Mouse (Mus musculus) natural killer cell, adult 2 months (primary cell): ENCODE data around the gene Hrasls5.

Experiments
- DNase-seq, 2 experiments: peaks; one replicate each; pipeline ENCODE4 v3.0.0; 2022; ENCODE audit warnings: low spot score in 2 of 2

The Hrasls5 gene

DNA sequence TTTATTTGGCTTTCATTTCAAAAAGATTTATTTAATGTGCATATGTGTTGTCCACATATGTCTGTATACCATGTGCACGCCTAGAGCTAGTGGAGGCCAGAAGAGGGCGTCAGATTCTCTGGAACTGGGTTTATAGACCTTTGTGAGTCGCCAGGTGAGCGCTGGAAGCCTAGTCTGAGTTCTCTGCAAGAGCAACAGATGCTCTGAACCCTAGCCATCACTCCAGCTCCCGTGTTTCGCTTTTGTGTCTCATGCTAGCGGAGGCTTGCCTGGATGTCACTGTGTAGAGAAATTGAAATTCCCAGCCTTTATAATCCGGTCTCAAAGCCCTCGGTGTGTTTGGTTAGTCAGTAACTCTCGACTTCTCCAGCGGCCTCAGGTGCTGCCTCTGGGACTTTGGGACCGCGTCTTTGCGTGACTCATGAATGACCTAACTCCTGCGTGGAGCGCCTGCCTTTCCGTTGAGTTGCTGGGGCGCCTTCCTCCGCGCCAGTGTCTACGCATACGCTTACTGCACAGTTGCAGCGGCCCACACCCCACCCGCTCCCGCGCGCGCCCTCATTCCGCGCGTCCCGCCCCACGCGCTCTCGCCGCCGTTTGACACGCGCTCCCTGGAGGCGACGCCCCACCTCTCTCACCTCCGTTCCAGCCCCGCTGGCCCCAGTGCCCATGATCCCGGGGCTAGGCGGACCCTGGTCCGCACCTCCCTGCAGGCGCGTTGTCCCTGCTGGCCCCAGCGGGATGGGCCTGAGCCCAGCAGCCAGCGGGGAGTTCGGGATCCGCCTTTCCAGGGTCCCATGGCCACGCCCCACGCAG is at the start of gene Hrasls5:
TSS of gene Hrasls5 (plus strand) at position 600 of the 816 bp plus-strand sequence.
- no peak for DNase-seq

DNA sequence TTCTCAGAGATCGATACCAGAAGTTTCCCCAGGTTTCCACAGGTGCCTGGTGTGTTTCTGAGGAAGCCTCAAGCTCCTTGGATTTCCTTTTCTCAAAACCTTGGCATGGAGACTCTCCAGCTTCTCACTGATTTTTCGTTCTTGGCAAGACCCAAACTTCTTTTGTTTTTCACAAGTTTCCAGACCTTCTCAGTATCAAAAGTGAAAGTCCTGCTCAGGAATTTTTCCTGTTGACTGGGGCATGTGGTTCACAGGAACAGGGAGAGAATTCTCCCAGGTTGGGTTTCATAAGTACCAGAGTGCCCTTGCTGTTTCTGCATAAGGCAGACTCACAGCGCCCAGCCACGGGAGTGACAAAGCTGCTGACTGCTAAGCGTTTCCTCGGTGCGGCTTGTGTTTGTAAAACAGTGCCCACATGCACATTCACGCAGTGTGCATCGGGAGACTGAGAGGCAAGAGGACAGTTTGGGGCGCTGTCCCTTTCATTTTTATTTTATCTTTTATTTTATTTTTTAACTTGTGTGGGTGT is 49.7 kb upstream of the Hrasls5 start:
- no peak for DNase-seq

DNA sequence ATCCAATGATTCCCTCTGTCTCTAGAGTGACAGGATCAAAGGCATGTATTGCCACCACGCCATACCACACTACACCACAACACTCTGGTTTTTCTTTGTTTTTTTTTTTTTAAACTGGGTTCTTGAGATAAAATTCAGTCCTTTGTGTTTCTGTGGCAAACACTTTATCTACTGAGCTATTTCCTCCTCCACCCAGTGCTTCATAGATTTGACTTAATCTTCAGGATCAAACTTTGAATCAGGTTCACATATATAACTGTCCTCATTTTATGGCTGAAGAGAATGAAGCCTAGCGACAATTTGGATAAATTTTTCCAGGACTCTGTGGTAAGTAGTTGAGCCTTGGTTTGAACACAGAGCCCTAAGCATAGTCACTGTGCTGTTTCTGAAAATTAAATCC is 48.7 kb upstream of the Hrasls5 start:
- DNase-seq: no peak

DNA sequence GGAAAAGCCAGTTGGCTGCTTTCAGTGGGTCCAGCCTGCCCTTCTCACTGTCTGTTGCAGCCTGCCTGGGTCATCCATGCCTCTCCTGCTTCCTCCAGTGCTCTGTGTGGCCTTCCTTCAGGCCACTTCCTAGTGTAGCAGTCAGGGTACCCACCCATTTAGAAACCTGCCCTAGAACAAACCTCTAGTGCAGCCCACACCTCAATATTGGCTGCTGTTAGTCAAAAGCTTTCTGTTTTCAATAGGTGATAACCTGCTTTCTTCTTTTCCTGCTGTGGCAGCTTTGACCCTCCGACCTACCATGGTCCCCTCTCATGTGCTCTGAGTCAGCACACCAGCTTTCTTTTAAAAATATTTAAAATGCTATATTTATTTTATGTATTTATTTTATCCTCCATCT is 47.9 kb upstream of the Hrasls5 start:
- no peak for DNase-seq

DNA sequence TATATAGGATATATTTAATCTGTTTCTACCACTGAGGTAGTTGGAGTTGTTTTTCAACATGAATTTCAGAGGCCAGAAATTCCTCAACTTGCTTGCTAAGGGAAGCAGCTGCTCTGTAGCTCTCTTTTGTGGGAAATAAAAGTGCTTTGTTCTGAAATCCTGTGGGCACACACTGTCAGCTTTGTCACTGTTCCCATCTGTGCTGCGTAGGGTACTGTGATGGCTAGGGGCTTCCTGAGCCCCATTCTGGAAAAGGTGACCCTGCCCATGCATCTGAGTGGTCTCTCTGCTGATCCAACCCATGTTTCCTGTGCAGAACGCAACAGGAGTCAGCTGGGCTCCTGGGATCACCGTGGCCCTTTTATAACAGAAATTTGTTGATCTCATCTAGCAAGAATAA is 45.5 kb upstream of the Hrasls5 start:
- DNase-seq: no peak

DNA sequence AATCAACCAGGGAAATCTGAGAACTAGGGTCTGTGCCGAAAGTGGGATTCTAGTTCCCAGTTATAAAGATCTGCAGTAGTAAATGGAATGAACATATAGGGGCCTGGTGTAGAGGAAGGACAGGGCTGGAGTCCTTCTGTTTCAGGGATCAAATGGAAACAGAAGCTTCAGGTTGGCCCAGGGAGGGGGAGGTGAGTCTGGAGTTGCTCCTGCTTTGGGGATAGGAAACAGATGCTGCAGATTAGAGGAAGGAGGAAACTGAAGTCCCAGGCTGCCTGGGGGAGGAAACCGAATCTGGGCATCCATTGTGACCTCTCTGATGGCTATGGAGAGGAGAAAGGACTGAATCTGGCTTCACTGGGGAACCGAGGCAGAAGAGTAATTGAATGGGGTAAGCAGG is 44.0 kb upstream of the Hrasls5 start:
- no peak for DNase-seq

DNA sequence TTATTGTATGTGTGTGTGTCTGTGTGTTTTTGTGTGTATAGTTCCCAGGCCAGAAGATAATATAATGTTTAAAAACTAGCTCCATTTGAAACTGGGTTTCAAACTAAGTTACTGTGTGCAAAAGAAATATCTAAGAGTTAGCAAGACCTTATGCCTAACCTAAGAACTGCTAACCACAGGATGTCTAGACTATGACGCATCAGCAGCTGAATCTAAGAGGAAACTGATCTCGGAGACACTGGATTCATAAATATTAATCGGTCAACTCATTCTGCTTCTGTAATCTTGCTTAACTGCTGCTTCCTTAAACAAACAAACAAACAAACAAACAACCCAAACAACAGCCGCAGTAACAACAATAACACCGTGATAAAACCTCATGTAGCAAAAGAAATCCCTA is 42.7 kb upstream of the Hrasls5 start:
- peak; percentile 24 to 47 for DNase-seq

DNA sequence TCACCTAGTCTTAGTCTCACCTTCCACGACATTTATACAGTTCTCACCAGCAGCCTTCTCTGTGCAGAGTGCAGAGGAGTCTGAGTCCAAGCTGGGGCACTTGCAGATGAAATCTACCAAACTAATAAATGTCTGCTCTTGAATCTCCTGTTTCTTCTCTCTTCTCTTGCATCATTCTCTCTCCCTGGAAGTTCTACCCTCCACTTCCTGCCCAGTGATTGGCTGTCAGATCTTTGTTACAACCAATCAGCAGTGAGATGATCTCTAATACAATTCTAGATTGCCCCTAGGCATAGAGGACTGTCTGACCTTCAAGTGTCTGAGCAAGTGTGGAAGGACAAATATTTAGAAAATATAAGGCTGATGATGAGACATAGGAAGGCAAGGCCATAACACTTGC is 36.2 kb upstream of the Hrasls5 start:
- no peak for DNase-seq

DNA sequence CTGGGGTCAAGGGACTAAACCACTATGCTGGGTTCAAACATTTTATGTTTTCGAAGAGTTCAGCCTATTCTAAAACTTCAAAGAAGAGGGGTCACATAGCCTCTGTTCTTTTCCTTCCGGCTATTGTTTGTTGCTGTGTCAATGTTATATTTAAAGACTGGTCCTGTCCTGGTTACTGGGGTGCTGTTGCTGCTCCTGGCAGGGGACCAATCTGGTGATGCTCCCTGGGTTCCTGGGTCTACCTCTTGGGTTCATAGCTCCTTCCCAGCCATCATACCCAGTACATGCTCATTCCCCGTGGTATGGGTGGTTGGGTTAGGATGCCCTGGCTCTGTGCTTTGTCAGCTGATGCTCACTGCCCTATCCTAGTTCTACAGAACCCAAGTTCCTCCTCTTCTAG is 34.6 kb upstream of the Hrasls5 start:
- DNase-seq: no peak

DNA sequence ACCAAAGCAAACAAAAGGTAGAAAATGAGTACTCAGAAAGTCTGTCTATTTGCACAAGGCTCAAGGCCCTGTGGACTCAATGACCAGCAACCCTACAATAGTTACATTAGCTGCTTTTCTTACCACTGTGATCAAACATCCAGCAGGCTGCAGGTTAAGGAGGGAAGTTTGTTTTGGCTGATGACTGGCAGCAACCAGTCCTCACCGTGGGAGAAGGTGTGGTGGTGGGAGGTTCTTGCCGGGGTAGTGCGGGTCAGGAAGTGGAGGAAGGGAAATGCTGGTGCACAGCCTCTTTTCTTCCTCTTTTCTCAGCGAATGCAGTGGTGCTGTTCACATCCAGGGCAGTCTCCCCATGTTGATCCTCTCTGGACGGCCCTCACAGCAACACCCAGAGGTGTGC is 31.3 kb upstream of the Hrasls5 start:
- no peak for DNase-seq

DNA sequence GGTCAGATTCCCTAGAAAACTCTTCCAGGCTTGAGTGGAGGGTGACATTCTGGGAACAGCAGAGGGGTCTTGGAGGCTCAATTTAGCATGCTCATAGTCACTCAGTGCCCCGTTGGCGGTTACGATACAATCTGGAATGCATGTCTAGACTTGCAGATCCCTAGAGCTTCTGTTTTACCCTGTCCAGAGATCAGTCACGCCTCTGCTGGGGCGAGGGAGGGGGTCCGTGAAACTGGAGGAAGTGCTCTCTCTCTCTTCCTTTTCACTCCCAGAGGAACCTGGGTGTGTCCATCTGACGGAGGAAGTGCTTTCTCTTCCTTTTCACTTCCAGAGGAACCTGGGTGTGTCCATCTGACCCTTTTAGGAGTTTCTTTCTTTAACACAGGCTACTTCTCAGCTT is 29.2 kb upstream of the Hrasls5 start:
- no peak for DNase-seq

DNA sequence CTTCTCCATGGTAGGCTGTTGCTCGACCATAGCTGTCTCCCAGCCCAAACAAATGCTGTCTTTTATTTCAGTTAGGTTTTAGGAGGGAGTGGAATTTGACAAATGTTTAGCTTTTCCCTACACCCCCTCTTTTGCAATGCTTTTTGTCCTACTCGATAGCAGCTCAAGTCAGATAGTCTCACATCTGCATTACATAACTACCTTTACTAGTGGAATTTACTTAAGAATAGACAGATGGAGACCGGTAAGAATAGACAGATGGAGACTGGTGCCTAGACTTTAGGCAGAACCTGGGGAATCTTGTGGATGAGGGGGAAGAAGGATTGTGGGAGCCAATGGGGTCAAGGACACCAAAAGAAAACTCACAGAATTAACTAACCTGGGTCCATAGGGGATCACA is 28.7 kb upstream of the Hrasls5 start:
- no peak for DNase-seq

DNA sequence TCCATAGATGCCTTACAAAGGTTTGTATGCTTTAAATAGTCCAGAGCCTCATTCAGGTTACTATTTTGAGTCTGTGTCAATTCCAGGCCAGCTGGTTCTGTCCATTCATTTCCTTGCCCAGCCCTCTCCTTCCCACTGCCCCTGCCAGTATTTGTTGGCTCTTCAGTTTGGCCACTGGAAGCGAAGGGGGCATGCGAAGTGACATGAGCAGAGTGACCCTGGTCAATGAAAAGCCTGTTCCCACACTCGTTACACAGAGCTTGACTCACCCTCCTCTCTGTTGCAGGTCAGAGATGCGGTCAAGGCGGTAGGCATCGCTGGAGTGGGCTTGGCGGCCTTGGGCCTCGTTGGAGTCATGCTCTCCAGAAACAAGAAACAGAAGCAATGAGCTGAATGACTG is 27.1 kb upstream of the Hrasls5 start:
- DNase-seq: no peak

DNA sequence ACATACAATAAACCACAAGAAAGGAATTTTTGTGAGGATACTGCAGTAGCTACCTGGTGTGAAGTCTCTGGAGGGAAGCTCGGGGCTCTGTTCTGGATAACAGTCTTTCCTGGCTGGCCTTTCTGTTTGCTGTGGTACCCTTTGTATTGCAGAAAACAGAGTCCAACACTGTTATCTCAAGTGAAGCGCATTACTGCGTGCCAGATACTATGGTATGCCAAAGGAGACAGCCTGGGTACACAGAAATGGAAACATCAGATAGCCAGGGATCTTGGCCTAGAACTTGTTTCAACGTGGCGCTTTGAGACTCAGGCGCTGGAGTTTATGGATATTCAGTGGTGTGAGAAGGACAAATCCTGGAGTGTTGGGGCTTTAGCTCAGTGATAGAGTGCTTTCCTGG is 26.6 kb upstream of the Hrasls5 start:
- no peak for DNase-seq

DNA sequence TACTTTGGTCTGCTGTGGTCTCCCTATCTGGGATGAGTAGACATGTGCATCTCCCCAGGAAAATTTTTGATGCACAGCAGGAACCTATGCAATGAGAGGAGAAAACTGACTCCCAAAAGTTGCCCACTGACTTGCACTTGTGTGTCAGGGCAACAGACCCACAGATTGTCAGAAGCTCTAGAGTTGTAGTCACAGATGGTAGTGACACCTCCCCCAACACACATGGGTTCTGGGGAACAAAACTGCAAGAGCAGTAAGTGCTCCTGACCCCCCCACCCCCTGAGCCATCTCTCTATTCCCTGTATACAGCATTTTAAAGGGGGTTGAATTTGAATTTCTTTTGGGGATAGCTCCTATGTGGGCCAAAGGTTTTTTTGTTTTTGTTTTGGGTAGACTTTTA is 21.5 kb upstream of the Hrasls5 start:
- no peak for DNase-seq

DNA sequence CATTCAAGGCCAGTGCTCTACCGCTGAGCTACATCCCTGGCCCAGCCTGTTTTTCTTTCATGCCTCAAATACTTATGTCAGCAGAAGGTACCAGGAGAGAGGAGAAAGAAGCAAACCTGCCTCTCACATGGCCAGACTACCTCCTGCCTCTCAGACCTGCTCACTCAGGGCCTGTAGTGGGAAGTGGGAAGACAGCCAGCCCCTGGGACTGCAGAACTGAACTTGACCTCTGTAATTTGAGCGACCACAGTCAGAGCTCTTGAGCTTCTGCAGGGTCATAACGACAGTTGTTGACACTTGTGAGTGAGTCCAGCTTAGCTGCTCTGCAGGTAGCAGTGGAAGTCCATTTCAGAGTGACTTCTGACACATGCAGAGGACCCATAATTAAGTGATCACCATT is 20.3 kb upstream of the Hrasls5 start:
- DNase-seq: no peak

DNA sequence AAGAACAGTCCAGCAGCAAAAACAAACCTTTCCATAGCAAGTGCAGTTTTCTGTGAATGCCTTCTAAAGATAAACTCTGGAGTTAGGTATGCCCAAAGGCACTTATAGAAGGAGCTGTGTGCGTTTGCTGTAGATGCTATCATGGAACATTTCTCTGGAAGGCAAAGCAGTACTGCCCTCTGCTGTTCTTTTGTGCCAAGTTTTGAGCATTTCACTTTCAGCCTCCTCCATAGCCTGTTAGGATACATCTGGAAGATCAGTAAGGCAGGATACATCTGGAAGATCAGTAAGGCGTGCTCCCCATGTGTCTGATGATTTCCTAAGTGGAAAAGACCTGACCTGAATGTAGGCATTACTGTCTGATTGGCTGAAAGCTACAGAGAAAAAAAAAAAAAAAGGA is 16.8 kb upstream of the Hrasls5 start:
- DNase-seq: no peak

DNA sequence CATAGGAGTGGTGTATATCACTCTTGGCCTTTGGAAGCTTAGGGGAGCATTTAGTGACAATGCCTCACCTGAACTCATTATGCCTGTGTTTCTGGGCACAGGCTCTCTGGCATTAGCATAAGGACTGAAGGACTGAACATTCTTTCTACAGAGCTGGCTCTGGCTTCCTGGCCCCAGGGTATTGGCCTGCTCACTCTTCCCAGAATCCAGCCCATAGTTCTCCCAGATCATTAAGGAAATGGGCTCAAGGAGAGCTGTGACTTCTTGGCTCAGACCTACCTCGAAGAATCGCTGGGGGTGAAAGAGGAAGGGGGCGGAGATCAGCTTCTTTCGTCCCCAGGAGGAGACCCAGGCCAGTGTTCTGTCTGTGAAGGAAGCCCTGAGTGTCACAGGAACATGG is 13.9 kb upstream of the Hrasls5 start:
- DNase-seq: no peak

DNA sequence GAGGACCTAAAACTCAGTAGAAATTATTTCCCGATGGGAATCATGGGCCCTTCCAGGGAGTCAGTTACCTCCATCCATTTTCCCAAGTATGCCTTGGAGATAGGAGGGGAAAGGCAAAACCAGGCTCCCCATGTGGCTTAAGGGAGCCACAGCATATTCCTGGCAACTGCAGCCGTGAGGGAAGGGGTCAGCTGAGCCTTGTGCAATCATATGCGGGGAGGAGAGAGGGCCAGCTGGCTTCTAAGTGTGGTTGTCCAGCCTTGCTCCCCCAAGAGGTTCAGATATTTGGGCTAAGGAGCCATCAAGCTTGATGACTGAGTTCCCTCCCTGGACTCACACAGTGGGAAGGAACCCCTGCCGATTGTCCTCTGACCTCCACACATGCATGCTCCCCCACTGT is 10.8 kb upstream of the Hrasls5 start:
- DNase-seq: no peak

DNA sequence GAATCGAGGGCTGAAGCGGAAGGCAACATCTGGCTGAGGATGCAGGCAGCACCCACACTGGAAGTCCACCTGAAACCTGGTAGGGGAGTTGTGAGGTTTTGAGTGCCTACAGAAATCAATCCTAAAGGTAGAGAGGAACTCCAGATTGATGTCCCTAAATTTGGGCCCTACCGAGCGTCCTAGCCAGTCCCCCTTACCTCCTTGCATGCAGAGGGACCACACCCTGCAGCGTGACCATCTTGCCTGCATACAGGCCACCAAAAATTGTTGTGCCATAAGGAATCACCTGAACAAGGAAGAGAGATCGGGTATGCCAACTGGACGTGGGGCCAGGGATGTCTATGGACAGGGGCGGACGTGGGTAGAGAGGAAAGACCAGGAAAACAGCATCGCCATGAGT is 8.2 kb upstream of the Hrasls5 start:
- no peak for DNase-seq

DNA sequence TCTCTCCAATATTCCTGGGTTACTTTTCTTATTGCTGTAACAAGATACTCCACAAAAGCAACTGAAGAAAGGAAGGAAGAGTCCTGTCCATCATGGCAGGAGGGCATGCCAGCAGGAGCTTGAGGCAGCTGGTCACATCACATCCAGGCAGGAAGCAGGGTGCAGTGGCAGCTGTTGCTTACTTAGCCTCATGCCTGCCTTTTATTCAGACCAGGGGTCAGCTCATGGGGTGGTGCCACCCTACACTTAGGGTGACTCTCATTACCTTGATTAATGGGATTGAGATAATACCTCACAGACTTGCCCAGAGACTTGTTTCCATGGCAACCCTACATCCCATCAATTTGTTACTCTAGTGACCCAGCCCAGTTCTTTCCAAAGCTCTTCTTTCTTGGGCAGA is 7.3 kb upstream of the Hrasls5 start:
- DNase-seq: no peak

DNA sequence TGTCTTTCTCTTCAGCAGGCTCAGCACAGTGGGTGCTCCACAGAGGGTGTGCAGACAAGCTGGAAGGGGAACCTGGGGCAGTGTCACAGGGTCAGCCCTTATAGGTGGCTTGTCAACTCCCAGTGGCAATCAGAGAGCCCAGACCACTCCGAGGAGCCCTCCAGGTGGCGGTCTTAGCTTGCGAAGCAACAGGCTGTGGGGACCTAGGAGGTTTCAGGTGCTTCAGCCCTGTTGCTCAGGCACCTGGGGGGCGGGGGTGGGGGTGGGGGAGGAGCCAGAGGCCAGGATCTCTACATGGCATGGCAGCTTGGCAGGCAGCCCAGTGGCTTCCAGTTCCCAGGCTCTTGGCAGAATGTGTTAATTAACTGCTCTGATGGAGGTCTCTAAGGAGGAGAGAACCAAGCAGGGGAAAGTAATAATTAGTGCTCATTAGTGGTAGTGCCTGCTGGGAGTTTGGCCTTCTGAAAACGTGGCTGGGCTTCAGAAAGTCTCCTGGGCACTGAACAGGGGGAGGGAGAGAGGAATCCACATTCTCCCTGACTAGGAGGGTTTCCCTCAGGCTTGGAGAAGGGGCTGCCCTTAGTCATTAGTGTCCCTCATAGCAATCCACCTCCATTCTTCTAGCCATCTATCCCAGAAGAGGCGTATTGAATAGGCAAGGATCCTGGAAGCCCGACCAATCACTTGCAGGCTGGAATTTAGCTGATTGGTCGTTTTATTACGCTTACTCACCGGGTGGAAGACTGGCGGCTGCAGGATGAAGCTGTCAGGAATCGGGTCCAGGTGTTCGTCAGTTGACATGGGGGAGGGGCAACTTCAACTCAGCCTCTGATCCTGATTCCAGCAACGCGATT is 6.2 kb upstream of the Hrasls5 start:
- no peak for DNase-seq
